13 mouse cellular contexts compared by ENCODE assay signal in genomic region chrX:102032431-102032830, GRCm38 (mm10). TPM values are rescaled to one million over a fixed set of nuclear protein-coding genes. Genes with fewer than 3 reads are reported as not detected.
DNase-seq lines count a peak whose midpoint lies in the region; ATAC-seq and TF ChIP-seq lines count a peak whose summit lies in the region.
"Had no signal": no experiment of that assay in that cellular context is flagged by ENCODE, and none has a peak within 500 bp of the region (broad histone marks: within the 10 kb centered on the region; RNA-seq: fewer than 3 reads in every experiment).

No protein-coding gene starts in this region.

- H3K36me3 ChIP-seq in forebrain, postnatal 0 days (ENCODE audit: insufficient read depth): no peaks in the 10 kb centered on the region
- no peaks in the 10 kb centered on the region for H3K36me3 ChIP-seq in forebrain, embryonic 13.5 days (ENCODE audit: poor library complexity, severe bottlenecking)
- H3K36me3 ChIP-seq in hindbrain, embryonic 11.5 days (ENCODE audit: control insufficient read depth, insufficient read depth, low read length): no peaks in the 10 kb centered on the region
- H3K36me3 ChIP-seq in hindbrain, embryonic 14.5 days (replicated peaks; ENCODE audit: control insufficient read depth, insufficient read depth): no peaks in the 10 kb centered on the region
- H3K36me3 ChIP-seq in midbrain, embryonic 14.5 days (ENCODE audit: control insufficient read depth, insufficient read depth, low read length): no peaks in the 10 kb centered on the region

- no peaks in the 10 kb centered on the region for H3K27me3 ChIP-seq in forebrain, postnatal 0 days (ENCODE audit: insufficient read depth, low read length)
- peaks cover 17% of the 10 kb centered on the region; the same call in 1 of the 2 replicates for H3K27me3 ChIP-seq in forebrain, embryonic 13.5 days
- peaks cover 12% of the 10 kb centered on the region for H3K27me3 ChIP-seq in hindbrain, embryonic 11.5 days (ENCODE audit: control insufficient read depth, insufficient read depth, low read length)
- H3K27me3 ChIP-seq in hindbrain, embryonic 14.5 days (ENCODE audit: control insufficient read depth, insufficient read depth, low read length): peaks cover 18% of the 10 kb centered on the region
- no peaks in the 10 kb centered on the region for H3K27me3 ChIP-seq in midbrain, embryonic 14.5 days (ENCODE audit: control insufficient read depth, insufficient read depth, low read length)

- no peak for TF ChIP-seq CTCF in forebrain, postnatal 0 days (IDR thresholded peaks at IDR 0.05; ENCODE audit: low read depth)
- no peak for TF ChIP-seq CTCF in brain, embryonic 14.5 days (IDR thresholded peaks at IDR 0.05; ENCODE audit: borderline replicate concordance, extremely low read depth, insufficient read depth, insufficient read length)

- WGBS in forebrain, postnatal 0 days: 49% methylated on average over 8 of the region's 8 CpGs
- 43% methylated on average over 8 of the region's 8 CpGs for WGBS in forebrain, embryonic 13.5 days
- 54% methylated on average over 8 of the region's 8 CpGs for WGBS in hindbrain, embryonic 11.5 days
- 42% methylated on average over 8 of the region's 8 CpGs for WGBS in hindbrain, embryonic 14.5 days
- 54% methylated on average over 8 of the region's 8 CpGs for WGBS in midbrain, embryonic 14.5 days

- peak; percentile 27 for ATAC-seq in forebrain, postnatal 0 days
- no peak for ATAC-seq in forebrain, embryonic 13.5 days
- ATAC-seq in hindbrain, embryonic 11.5 days (ENCODE audit: low FRiP score): no peak
- ATAC-seq in hindbrain, embryonic 14.5 days (ENCODE audit: low FRiP score): no peak
- no peak for ATAC-seq in midbrain, embryonic 14.5 days (ENCODE audit: low FRiP score, low TSS enrichment)

- no peak overlapping the region for H3K4me3 ChIP-seq in forebrain, postnatal 0 days (ENCODE audit: low read depth, low read length)
- H3K4me3 ChIP-seq in forebrain, embryonic 13.5 days: no peak overlapping the region
- no peak overlapping the region for H3K4me3 ChIP-seq in hindbrain, embryonic 11.5 days (ENCODE audit: low read depth, low read length)
- H3K4me3 ChIP-seq in hindbrain, embryonic 14.5 days (replicated peaks; ENCODE audit: low read length): no peak overlapping the region
- H3K4me3 ChIP-seq in midbrain, embryonic 14.5 days (replicated peaks; ENCODE audit: low read depth, low read length): no peak overlapping the region
- H3K4me3 ChIP-seq: gastrocnemius, adult 2 months had no signal

- no peaks in the 10 kb centered on the region for H3K4me1 ChIP-seq in forebrain, postnatal 0 days (ENCODE audit: insufficient read depth)
- H3K4me1 ChIP-seq in forebrain, embryonic 13.5 days: 0 out of 2 replicates have a peak, but pooled peaks cover 4% of the 10 kb centered on the region
- no peaks in the 10 kb centered on the region for H3K4me1 ChIP-seq in hindbrain, embryonic 11.5 days (replicated peaks; ENCODE audit: control insufficient read depth, insufficient read depth, low read length)
- H3K4me1 ChIP-seq in hindbrain, embryonic 14.5 days (replicated peaks; ENCODE audit: control insufficient read depth, insufficient read depth, low read length): peaks cover 5% of the 10 kb centered on the region; the same call in 1 of the 2 replicates
- peaks cover 4% of the 10 kb centered on the region; the same call in 1 of the 2 replicates for H3K4me1 ChIP-seq in midbrain, embryonic 14.5 days (ENCODE audit: control insufficient read depth, insufficient read depth, low read length)

- no peaks in the 10 kb centered on the region for H3K9me3 ChIP-seq in forebrain, postnatal 0 days (ENCODE audit: low read length)
- H3K9me3 ChIP-seq in forebrain, embryonic 13.5 days (replicated peaks): no peaks in the 10 kb centered on the region
- H3K9me3 ChIP-seq in hindbrain, embryonic 11.5 days (ENCODE audit: control insufficient read depth, low read length): no peaks in the 10 kb centered on the region
- no peaks in the 10 kb centered on the region for H3K9me3 ChIP-seq in hindbrain, embryonic 14.5 days (ENCODE audit: control insufficient read depth, low read length)
- H3K9me3 ChIP-seq in midbrain, embryonic 14.5 days (ENCODE audit: control insufficient read depth, low read length): no peaks in the 10 kb centered on the region

- no peak overlapping the region for H3K27ac ChIP-seq in forebrain, postnatal 0 days (ENCODE audit: low read depth, low read length)
- no peak overlapping the region for H3K27ac ChIP-seq in forebrain, embryonic 13.5 days
- H3K27ac ChIP-seq in hindbrain, embryonic 11.5 days (ENCODE audit: low read depth, low read length): no peak overlapping the region
- no peak overlapping the region for H3K27ac ChIP-seq in hindbrain, embryonic 14.5 days
- no peak overlapping the region for H3K27ac ChIP-seq in midbrain, embryonic 14.5 days (replicated peaks; ENCODE audit: low read depth, low read length)
- H3K27ac ChIP-seq: gastrocnemius, adult 2 months had no signal

- H3K4me2 ChIP-seq in forebrain, postnatal 0 days (ENCODE audit: low read depth): no peak overlapping the region
- H3K4me2 ChIP-seq in forebrain, embryonic 13.5 days: no peak overlapping the region
- H3K4me2 ChIP-seq in hindbrain, embryonic 11.5 days (replicated peaks; ENCODE audit: low read depth, low read length): no peak overlapping the region
- no peak overlapping the region for H3K4me2 ChIP-seq in hindbrain, embryonic 14.5 days (replicated peaks)
- no peak overlapping the region for H3K4me2 ChIP-seq in midbrain, embryonic 14.5 days (ENCODE audit: low read length)

- no peak for DNase-seq in forebrain, postnatal 0 days
- DNase-seq in hindbrain, embryonic 11.5 days (ENCODE audit: low spot score): peak; percentile 10
- DNase-seq in hindbrain, embryonic 14.5 days (ENCODE audit: low spot score): no peak
- DNase-seq in brain, embryonic 14.5 days (ENCODE audit: low read depth): peak; percentile 58
- DNase-seq in midbrain, embryonic 14.5 days: peak; percentile 19
- DNase-seq in thymus, adult 18-20 months: no peak
- no peak for DNase-seq in gastrocnemius, postnatal 4 days (ENCODE audit: low spot score in 2 of 2)
- DNase-seq: adrenal gland, adult 8-10 months; cerebellum, adult 18-20 months; cerebellum, postnatal 36 days had no signal

- TF ChIP-seq POLR2A in brain, embryonic 14.5 days (IDR thresholded peaks at IDR 0.05; ENCODE audit: borderline replicate concordance, extremely low read depth, insufficient read depth, insufficient read length, poor library complexity, severe bottlenecking): no peak

- H3K9ac ChIP-seq in forebrain, postnatal 0 days: no peak overlapping the region
- H3K9ac ChIP-seq in forebrain, embryonic 13.5 days: no peak overlapping the region
- H3K9ac ChIP-seq in hindbrain, embryonic 11.5 days (ENCODE audit: low read depth, low read length): no peak overlapping the region
- no peak overlapping the region for H3K9ac ChIP-seq in hindbrain, embryonic 14.5 days
- no peak overlapping the region for H3K9ac ChIP-seq in midbrain, embryonic 14.5 days (replicated peaks; ENCODE audit: low read length)
- H3K9ac ChIP-seq: liver, postnatal 0 days had no signal

RNA-seq across cellular contexts. Expression of gene Rtl5, which starts 38.7 kb away (rescaled TPM):
- 25.5 and 39.5 TPM in 2 replicates for total RNA-seq in forebrain, postnatal 0 days (2014; rRNA removed)
- 2.5 and 6.0 TPM in 2 replicates for polyA plus RNA-seq in forebrain, postnatal 0 days (2015; fragmentation: Nextera tagmentation; extraction: Ambion mirVana)
- 9.4 and 10.3 TPM in 2 replicates for polyA plus RNA-seq in forebrain, embryonic 13.5 days (2015; fragmentation: Nextera tagmentation; extraction: Ambion mirVana)
- 3.7 and 4.0 TPM in 2 replicates for polyA plus RNA-seq in hindbrain, embryonic 11.5 days (2014; fragmentation: Nextera tagmentation; extraction: Ambion mirVana)
- polyA plus RNA-seq in hindbrain, embryonic 14.5 days (2014; fragmentation: Nextera tagmentation; extraction: Ambion mirVana): 3.2 and 4.5 TPM in 2 replicates
- 64.7 and 82.5 TPM in 2 replicates for polyA plus RNA-seq in brain, embryonic 14.5 days (2012; rRNA removed)
- 4.9 and 8.1 TPM in 2 replicates for polyA plus RNA-seq in midbrain, embryonic 14.5 days (2014; fragmentation: Nextera tagmentation; extraction: Ambion mirVana)
- 1 to 10 TPM; 2.9 to 3.6 TPM for total RNA-seq in gastrocnemius, postnatal 4 days (2021)

Comparison
In these comparisons a context has a peak if more than half of its experiments do, and no peak if none do; other contexts are left out.
1. DNase-seq: peak in hindbrain, embryonic 11.5 days (single experiment), brain, embryonic 14.5 days (single experiment) and midbrain, embryonic 14.5 days (single experiment); none in forebrain, postnatal 0 days (single experiment), hindbrain, embryonic 14.5 days (single experiment), thymus, adult 18-20 months (0 of 2) and gastrocnemius, postnatal 4 days (0 of 2).